Comparison of ENCODE assay signal across 23 mouse cellular contexts in genomic region chr3:84173581-84174154, GRCm38 (mm10). TPM values are rescaled to one million over a fixed set of nuclear protein-coding genes. Genes with fewer than 3 reads are reported as not detected.
"Had no signal": no experiment of that assay in that cellular context is flagged by ENCODE, and none has a peak within 500 bp of the region (broad histone marks: within the 10 kb centered on the region; RNA-seq: fewer than 3 reads in every experiment).

Gm6525 (plus strand) TSS chr3:84174104.

- H3K4me3 ChIP-seq: lung, embryonic 15.5 days; midbrain, embryonic 10.5 days; midbrain, embryonic 12.5 days; myocyte; neural tube, embryonic 13.5 days; neural tube, embryonic 15.5 days had no signal

- H3K4me2 ChIP-seq: lung, embryonic 15.5 days; midbrain, embryonic 12.5 days; neural tube, embryonic 13.5 days; neural tube, embryonic 15.5 days had no signal

- H3K27ac ChIP-seq: lung, embryonic 15.5 days; macrophage; midbrain, embryonic 10.5 days; midbrain, embryonic 12.5 days; neural tube, embryonic 13.5 days; neural tube, embryonic 15.5 days had no signal

- H3K9ac ChIP-seq: lung, embryonic 15.5 days; midbrain, embryonic 12.5 days; neural tube, embryonic 13.5 days; neural tube, embryonic 15.5 days had no signal

- H3K9me3 ChIP-seq: lung, embryonic 15.5 days; midbrain, embryonic 10.5 days; midbrain, embryonic 12.5 days; neural tube, embryonic 13.5 days; neural tube, embryonic 15.5 days had no signal

- H3K27me3 ChIP-seq: lung, embryonic 15.5 days; midbrain, embryonic 12.5 days; neural tube, embryonic 13.5 days; neural tube, embryonic 15.5 days had no signal

- DNase-seq: lung, adult 2 months; lung, postnatal 14 days; lung, postnatal 36 days; midbrain, embryonic 14.5 days; retina, postnatal 1 day; right cerebral cortex, adult 18-20 months; right cerebral cortex, postnatal 25 days; right cerebral cortex, postnatal 4 days; spleen, adult 18-20 months; thymus, adult 18-20 months; thymus, postnatal 14 days; thymus, postnatal 36 days had no signal

- H3K4me1 ChIP-seq: lung, embryonic 15.5 days; neural tube, embryonic 13.5 days; neural tube, embryonic 15.5 days had no signal

- ATAC-seq: lung, postnatal 0 days; midbrain, embryonic 16.5 days had no signal

RNA-seq across cellular contexts. Expression of gene Gm6525, which starts in this region (rescaled TPM):
- polyA plus RNA-seq: lung, adult 2 months; macrophage; small intestine, adult 2 months; thymus, postnatal 0 days had no signal
